Mouse (Mus musculus): ENCODE measurements at regions not wholly inside any gene's neighbourhood (a gene's known extent, or its start where the extent isn't known, plus 50 kb on each side); places are given as distances from the start of the nearest gene placed in this dataset.

DNA sequence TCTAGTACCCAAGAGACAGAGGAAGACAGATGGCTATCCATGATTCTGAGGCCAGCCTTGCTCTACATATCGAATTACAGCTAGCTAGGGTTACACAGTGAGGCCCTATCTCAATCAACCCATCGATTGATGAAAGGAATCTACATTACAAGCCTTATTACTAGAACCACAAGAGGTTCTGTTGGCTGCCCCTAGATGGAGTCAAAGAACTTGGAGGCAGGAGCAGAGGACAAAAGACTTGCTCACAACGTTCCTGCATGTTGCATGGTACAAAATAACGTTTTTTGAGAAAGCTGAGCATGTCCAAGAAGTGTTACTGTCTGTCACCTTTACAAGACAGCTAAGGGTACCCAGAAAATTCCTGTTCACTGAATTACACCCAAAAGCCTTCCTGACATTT is 129.8 kb downstream of the Usp46 start:
- Histone ChIP-seq H3K9me3 (ENCODE audit: control insufficient read depth, low read length) (no peaks in the 10 kb centered on the region), H3K27ac (ENCODE audit: low read depth, low read length) (no peak overlapping the region), H3K9ac (ENCODE audit: low read depth, low read length) (no peak overlapping the region), H3K4me2 (replicated peaks; ENCODE audit: low read depth, low read length) (no peak overlapping the region), H3K4me3 (ENCODE audit: low read depth, low read length) (no peak overlapping the region), H3K27me3 (ENCODE audit: control insufficient read depth, insufficient read depth, low read length) (no peaks in the 10 kb centered on the region), H3K4me1 (replicated peaks; ENCODE audit: control insufficient read depth, insufficient read depth, low read length) (no peaks in the 10 kb centered on the region), H3K36me3 (ENCODE audit: control insufficient read depth, insufficient read depth, low read length) (no peaks in the 10 kb centered on the region)
- ATAC-seq (ENCODE audit: low FRiP score), result no peak
- 58% methylated on average over 4 of the region's 4 CpGs for WGBS
- no peak for DNase-seq (ENCODE audit: low spot score)

DNA sequence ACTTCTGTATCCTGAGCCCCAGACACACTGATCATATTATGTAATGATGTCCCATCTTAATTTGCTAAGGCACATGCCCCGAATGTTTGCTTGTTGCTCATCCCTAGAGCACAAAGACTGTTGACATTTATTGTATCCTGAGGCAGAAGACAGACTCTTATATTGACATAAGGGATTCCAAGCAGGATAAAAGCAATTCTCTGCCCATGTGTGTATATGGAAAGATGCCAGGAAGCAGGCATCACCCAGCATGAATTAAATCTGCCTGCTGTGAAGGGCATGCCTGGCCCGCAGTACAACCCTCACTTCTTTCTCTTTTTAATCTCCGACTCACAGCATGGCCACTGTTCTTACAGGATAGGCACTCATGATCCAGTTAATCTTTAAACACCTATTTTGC is 125.3 kb downstream of the Usp46 start:
- Histone ChIP-seq H3K4me3 (ENCODE audit: low read depth, low read length) (no peak overlapping the region), H3K27ac (ENCODE audit: low read depth, low read length) (no peak overlapping the region), H3K36me3 (ENCODE audit: control insufficient read depth, insufficient read depth, low read length) (no peaks in the 10 kb centered on the region), H3K27me3 (ENCODE audit: control insufficient read depth, insufficient read depth, low read length) (no peaks in the 10 kb centered on the region), H3K4me1 (replicated peaks; ENCODE audit: control insufficient read depth, insufficient read depth, low read length) (no peaks in the 10 kb centered on the region), H3K9me3 (ENCODE audit: control insufficient read depth, low read length) (no peaks in the 10 kb centered on the region), H3K9ac (ENCODE audit: low read depth, low read length) (no peak overlapping the region), H3K4me2 (replicated peaks; ENCODE audit: low read depth, low read length) (no peak overlapping the region)
- whole genome bisulfite sequencing, result 58% methylated on average over 3 of the region's 3 CpGs
- DNase-seq (ENCODE audit: low spot score), result no peak
- ATAC-seq (ENCODE audit: low FRiP score), result no peak

DNA sequence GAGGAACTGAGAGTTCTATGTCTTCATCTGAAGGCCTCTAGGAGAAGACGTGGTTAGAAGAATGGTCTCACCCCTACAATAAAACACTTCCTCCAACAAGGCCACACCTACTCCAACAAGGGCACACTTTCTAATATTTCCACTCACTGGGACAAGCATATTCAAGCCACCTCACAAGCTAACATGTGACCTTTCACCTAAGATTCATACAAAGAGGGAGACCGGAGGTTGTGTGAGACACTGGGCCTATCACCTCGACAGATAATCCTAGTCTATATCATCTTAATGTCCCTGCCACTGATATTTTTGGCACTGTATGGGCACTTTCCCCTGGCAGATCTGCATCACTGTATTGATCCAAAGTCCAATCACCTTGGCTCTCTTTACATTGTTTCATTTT is 122.6 kb downstream of the Usp46 start:
- no peak overlapping the region for H3K4me3 ChIP-seq (ENCODE audit: low read depth, low read length)
- H3K27me3 ChIP-seq (ENCODE audit: control insufficient read depth, insufficient read depth, low read length), result no peaks in the 10 kb centered on the region
- ATAC-seq (ENCODE audit: low FRiP score) (no peak), DNase-seq (ENCODE audit: low spot score) (no peak)
- no peak overlapping the region for H3K4me2 ChIP-seq (replicated peaks; ENCODE audit: low read depth, low read length)
- H3K9ac ChIP-seq (ENCODE audit: low read depth, low read length), result no peak overlapping the region
- no peaks in the 10 kb centered on the region for H3K4me1 ChIP-seq (replicated peaks; ENCODE audit: control insufficient read depth, insufficient read depth, low read length)
- H3K27ac ChIP-seq (ENCODE audit: low read depth, low read length), result no peak overlapping the region
- 90% methylated on average over 3 of the region's 3 CpGs for WGBS
- no peaks in the 10 kb centered on the region for H3K36me3 ChIP-seq (ENCODE audit: control insufficient read depth, insufficient read depth, low read length)
- H3K9me3 ChIP-seq (ENCODE audit: control insufficient read depth, low read length), result no peaks in the 10 kb centered on the region

DNA sequence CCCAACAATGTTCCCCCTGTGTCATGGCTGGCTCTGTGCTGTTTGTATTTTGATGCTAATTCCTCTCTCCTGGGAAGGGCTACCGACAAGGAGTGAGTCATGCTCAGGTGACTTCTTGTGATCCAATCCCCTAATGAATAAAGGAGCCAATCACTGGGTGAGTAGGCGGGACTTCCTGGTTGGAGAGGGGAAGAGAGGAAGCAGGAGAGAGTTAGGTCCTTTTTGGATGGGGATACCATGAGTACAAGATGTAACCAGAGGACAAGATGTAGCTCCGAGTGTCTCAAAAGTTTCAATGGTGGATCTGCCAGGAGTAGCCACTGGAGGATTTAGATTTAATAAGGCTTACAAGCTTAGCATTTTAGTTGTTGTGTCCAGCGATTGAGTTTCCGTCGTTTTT is 122.1 kb downstream of the Usp46 start:
- no peak for DNase-seq (ENCODE audit: low spot score)
- Histone ChIP-seq H3K36me3 (ENCODE audit: control insufficient read depth, insufficient read depth, low read length) (no peaks in the 10 kb centered on the region), H3K4me1 (replicated peaks; ENCODE audit: control insufficient read depth, insufficient read depth, low read length) (0 out of 2 replicates have a peak, but pooled peaks cover 3% of the 10 kb centered on the region), H3K9me3 (ENCODE audit: control insufficient read depth, low read length) (no peaks in the 10 kb centered on the region), H3K27me3 (ENCODE audit: control insufficient read depth, insufficient read depth, low read length) (no peaks in the 10 kb centered on the region), H3K4me3 (ENCODE audit: low read depth, low read length) (no peak overlapping the region), H3K27ac (ENCODE audit: low read depth, low read length) (no peak overlapping the region), H3K9ac (ENCODE audit: low read depth, low read length) (no peak overlapping the region), H3K4me2 (replicated peaks; ENCODE audit: low read depth, low read length) (no peak overlapping the region)
- ATAC-seq (ENCODE audit: low FRiP score), result no peak
- WGBS, result 89% methylated on average over 6 of the region's 6 CpGs

DNA sequence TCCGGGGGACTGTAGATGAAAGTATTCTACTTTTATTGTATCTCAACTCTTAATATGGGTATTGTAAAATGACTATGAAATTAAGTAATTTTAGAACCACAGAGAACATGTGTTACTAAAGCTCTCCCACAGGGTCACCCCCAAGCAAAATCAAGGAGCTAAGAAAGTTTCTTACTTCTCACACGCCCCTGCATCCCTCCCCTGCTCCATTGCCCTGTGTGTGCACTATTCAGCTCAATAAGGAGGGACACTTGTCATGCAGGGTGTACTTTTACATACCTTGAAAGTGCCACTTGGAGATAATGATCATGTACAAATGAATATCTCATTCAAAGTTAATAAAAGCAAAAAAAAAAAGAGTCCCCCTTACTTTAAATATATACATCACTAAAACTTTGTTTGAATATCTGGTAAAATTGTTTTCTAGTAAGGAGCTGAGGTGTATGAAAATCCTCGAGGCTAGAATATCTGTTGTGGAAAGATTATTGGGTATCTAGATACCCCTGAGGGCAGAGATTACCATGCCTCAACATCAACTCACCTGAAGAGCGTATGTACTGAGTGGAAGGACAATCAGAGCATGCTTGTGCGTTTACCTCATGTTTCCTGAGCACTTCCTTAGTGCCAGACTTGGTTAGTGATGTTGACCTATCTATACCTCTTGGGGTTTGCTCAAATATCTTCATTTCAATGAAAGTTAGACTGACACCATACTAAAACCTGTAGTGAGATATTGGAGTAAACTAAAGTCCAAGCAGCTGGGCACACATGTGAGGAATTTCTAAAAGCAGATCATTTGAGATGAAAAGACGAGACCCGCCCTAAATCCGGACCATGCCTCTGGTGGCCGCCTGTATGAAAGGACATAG is 120.0 kb downstream of the Usp46 start:
- ATAC-seq (ENCODE audit: low FRiP score) (no peak), DNase-seq (ENCODE audit: low spot score) (no peak)
- no peak overlapping the region for H3K9ac ChIP-seq (ENCODE audit: low read depth, low read length)
- H3K4me3 ChIP-seq (ENCODE audit: low read depth, low read length), result no peak overlapping the region
- no peaks in the 10 kb centered on the region for H3K36me3 ChIP-seq (ENCODE audit: control insufficient read depth, insufficient read depth, low read length)
- H3K4me1 ChIP-seq (replicated peaks; ENCODE audit: control insufficient read depth, insufficient read depth, low read length), result peaks cover 3% of the 10 kb centered on the region; the same call in 1 of the 2 replicates
- H3K27me3 ChIP-seq (ENCODE audit: control insufficient read depth, insufficient read depth, low read length), result no peaks in the 10 kb centered on the region
- H3K9me3 ChIP-seq (ENCODE audit: control insufficient read depth, low read length), result no peaks in the 10 kb centered on the region
- WGBS, result 85% methylated on average over 9 of the region's 9 CpGs
- H3K27ac ChIP-seq (ENCODE audit: low read depth, low read length), result no peak overlapping the region
- no peak overlapping the region for H3K4me2 ChIP-seq (replicated peaks; ENCODE audit: low read depth, low read length)

Measured in hindbrain, embryonic 11.5 days (tissue).